Mouse (Mus musculus) limb, embryonic 14.5 days (tissue): ENCODE data around the gene Spred3. TPM values are rescaled to one million over a fixed set of nuclear protein-coding genes. Genes with fewer than 3 reads are reported as not detected.
A peak's percentile ranks its signal among the peaks of the same experiment; 100 is the strongest.

Experiments used
- ATAC-seq: fragments of 200-750 bp; cut with Nextera tagmentation; 2 replicates; pipeline ENCODE4 v1.8.0; 2017; ENCODE audit warnings: low read depth, moderate number of reproducible peaks, moderate TSS enrichment; ENCODE audit not compliant: low FRiP score
- DNase-seq: peaks from one replicate; pipeline ENCODE4 v3.0.0-alpha.2; 2015; ENCODE audit warnings: low spot score
- H3K27ac ChIP-seq: fragments of 300-500 bp; sonication (generic); replicated peaks from 2 replicates; pipeline ENCODE4 v1.5.1; 2014; ENCODE audit warnings: low read depth, mild to moderate bottlenecking, low read length, moderate library complexity, mixed read lengths
- H3K27me3 ChIP-seq: fragments of 300-500 bp; sonication (generic); 2 replicates; pipeline ENCODE4 v1.6.1; 2014; ENCODE audit warnings: low read length, mixed read lengths; ENCODE audit not compliant: control insufficient read depth, insufficient read depth
- H3K36me3 ChIP-seq: fragments of 300-500 bp; sonication (generic); 2 replicates; pipeline ENCODE4 v1.6.1; 2014; ENCODE audit warnings: mild to moderate bottlenecking, low read length, moderate library complexity, mixed read lengths; ENCODE audit not compliant: control insufficient read depth, insufficient read depth
- H3K4me1 ChIP-seq: fragments of 300-500 bp; sonication (generic); 2 replicates; pipeline ENCODE4 v1.6.1; 2014; ENCODE audit warnings: antibody characterized with exemption, low read length, mixed read lengths; ENCODE audit not compliant: control insufficient read depth, insufficient read depth
- H3K4me2 ChIP-seq: fragments of 300-500 bp; sonication (generic); replicated peaks from 2 replicates; pipeline ENCODE4 v1.6.1; 2014; ENCODE audit warnings: low read depth, mild to moderate bottlenecking, low read length, moderate library complexity; ENCODE audit not compliant: severe bottlenecking
- H3K4me3 ChIP-seq: fragments of 300-500 bp; sonication (generic); replicated peaks from 2 replicates; pipeline ENCODE4 v1.5.1; 2014; ENCODE audit warnings: low read length
- H3K9ac ChIP-seq: fragments of 300-500 bp; sonication (generic); 2 replicates; pipeline ENCODE4 v1.6.1; 2014; ENCODE audit warnings: mild to moderate bottlenecking, low read depth, low read length, moderate library complexity; ENCODE audit not compliant: severe bottlenecking
- H3K9me3 ChIP-seq: fragments of 300-500 bp; sonication (generic); 2 replicates; pipeline ENCODE4 v1.6.1; 2016; ENCODE audit warnings: low read length; ENCODE audit not compliant: control insufficient read depth
- POLR2A ChIP-seq: fragments of 200-500 bp; IDR thresholded peaks from 2 replicates; pipeline ENCODE4 v1.8.0; 2012; ENCODE audit warnings: inconsistent platforms, mild to moderate bottlenecking, moderate library complexity, borderline replicate concordance; ENCODE audit not compliant: insufficient read depth, insufficient read length; ENCODE audit errors: extremely low read depth
- WGBS: fragments of 180-500 bp; shearing (Covaris S2); extraction: QIAGEN DNeasy Blood & Tissue Kit; methylation state at CpG from one replicate; pipeline ENCODE4 v1.1.7; 2014; 5-methylcytosine and 5-hydroxymethylcytosine counted together
- polyA plus RNA-seq, 2 experiments: library from polyadenylated mRNA; depleted of rRNA in 1 of 2; stranded (reverse) in 1 of 2; unstranded in 1 of 2; fragments of >200 nt; fragmentation: Nextera tagmentation in 1 of 2; extraction: Ambion mirVana in 1 of 2; gene quantifications; 2 replicates each; pipeline versions ENCODE4 v1.2.1 to v1.2.3; 2012 to 2014

The Spred3 gene
- polyA plus RNA-seq, 2 experiments, result 3.5 to 14.2 TPM

GRCm38 (mm10) chr7:29180854-29181236 is 10.6 kb upstream of the Spred3 start:
- Histone ChIP-seq H3K27me3 (no peaks in the 10 kb centered on the region), H3K4me2 (peak overlapping the region; percentile 89), H3K36me3 (peaks cover 13% of the 10 kb centered on the region), H3K4me1 (peaks cover 14% of the 10 kb centered on the region), H3K4me3 (peak overlapping the region; percentile 90), H3K9me3 (no peaks in the 10 kb centered on the region), H3K9ac (peak overlapping the region; percentile 36; the same call in 1 of the 2 replicates), H3K27ac (0 out of 2 replicates have a peak overlapping the region, but pooled peaks have one; percentile 33)
- ATAC-seq (no peak), DNase-seq (no peak)
- WGBS, result 39% methylated on average over 5 of the region's 5 CpGs
- no peak for TF ChIP-seq POLR2A

GRCm38 (mm10) chr7:29180077-29180853 is 10.1 kb upstream of the Spred3 start, which contains the start of gene Psmd8:
Gene Psmd8 (minus strand): TSS chr7:29180701.
- TF ChIP-seq POLR2A, result peak; percentile 92; the same call in 1 of the 2 replicates
- Histone ChIP-seq H3K9ac (peak within 1 kb of the TSS; percentile 82), H3K27ac (peak within 1 kb of the TSS; percentile 55; the same call in 1 of the 2 replicates), H3K9me3 (no peaks in the 10 kb centered on the region), H3K4me1 (peaks cover 14% of the 10 kb centered on the region), H3K4me3 (peak within 1 kb of the TSS; percentile 90), H3K4me2 (peak within 1 kb of the TSS; percentile 89), H3K27me3 (no peaks in the 10 kb centered on the region), H3K36me3 (peaks cover 19% of the 10 kb centered on the region)
- DNase-seq (peak; percentile 97), ATAC-seq (peak; percentile 97)
- WGBS, result under 1% methylated on average over 56 of the region's 62 CpGs

- Histone ChIP-seq H3K4me3 (peak overlapping the region; percentile 90), H3K9me3 (no peaks in the 10 kb centered on the region), H3K27ac (no peak overlapping the region), H3K9ac (peak overlapping the region; percentile 82), H3K27me3 (no peaks in the 10 kb centered on the region), H3K4me1 (peaks cover 14% of the 10 kb centered on the region), H3K4me2 (peak overlapping the region; percentile 89), H3K36me3 (peaks cover 28% of the 10 kb centered on the region)
- whole genome bisulfite sequencing, result 52% methylated on average over 7 of the region's 7 CpGs
- DNase-seq (no peak), ATAC-seq (no peak)
- TF ChIP-seq POLR2A, result no peak
Observed at GRCm38 (mm10) chr7:29179323-29179722, 9.1 kb upstream of the Spred3 start.

- Histone ChIP-seq H3K9ac (no peak overlapping the region), H3K4me1 (peaks cover 14% of the 10 kb centered on the region), H3K36me3 (peaks cover 40% of the 10 kb centered on the region), H3K4me2 (no peak overlapping the region), H3K27me3 (peaks cover 9% of the 10 kb centered on the region), H3K27ac (no peak overlapping the region), H3K4me3 (no peak overlapping the region), H3K9me3 (no peaks in the 10 kb centered on the region)
- no peak for TF ChIP-seq POLR2A
- 90% methylated on average over 4 of the region's 4 CpGs for WGBS
- no peak for DNase-seq
- no peak for ATAC-seq
Observed at GRCm38 (mm10) chr7:29178106-29178505, 7.9 kb upstream of the Spred3 start.

GRCm38 (mm10) chr7:29172390-29173016 is 2.3 kb upstream of the Spred3 start:
- H3K36me3 ChIP-seq, result peaks cover 44% of the 10 kb centered on the region
- ATAC-seq (no peak), DNase-seq (no peak)
- H3K9ac ChIP-seq, result no peak overlapping the region
- peaks cover 20% of the 10 kb centered on the region for H3K4me1 ChIP-seq
- no peak overlapping the region for H3K4me3 ChIP-seq
- H3K27me3 ChIP-seq, result peaks cover 34% of the 10 kb centered on the region
- no peaks in the 10 kb centered on the region for H3K9me3 ChIP-seq
- TF ChIP-seq POLR2A, result no peak
- no peak overlapping the region for H3K27ac ChIP-seq
- 30% methylated on average over 32 of the region's 32 CpGs for WGBS
- H3K4me2 ChIP-seq, result no peak overlapping the region
